In genomic region chr1:131115932-131116331, GRCm38 (mm10) we compare ENCODE assay signal across 8 mouse cellular contexts. TPM values are rescaled to one million over a fixed set of nuclear protein-coding genes. Genes with fewer than 3 reads are reported as not detected.
DNase-seq lines count a peak whose midpoint lies in the region; ATAC-seq and TF ChIP-seq lines count a peak whose summit lies in the region.

No protein-coding gene starts in this region.

- DNase-seq in urinary bladder, postnatal 14 days (ENCODE audit: low spot score): peak; percentile 69
- DNase-seq in urinary bladder, postnatal 10 days (ENCODE audit: low spot score): no peak
- DNase-seq in limb, embryonic 14.5 days (ENCODE audit: low spot score): peak; percentile 84
- peak; percentile 90 for DNase-seq in naive thymus-derived CD4-positive, alpha-beta T cell, adult 2 months (ENCODE audit: low read depth)
- DNase-seq in urinary bladder, adult 2 months (ENCODE audit: low spot score): no peak

- no peaks in the 10 kb centered on the region; the same call in 1 of the 2 replicates for H3K4me1 ChIP-seq in bone marrow, adult 2 months (ENCODE audit: control insufficient read depth, insufficient read depth, low read length)
- peaks cover 13% of the 10 kb centered on the region; the same call in 1 of the 2 replicates for H3K4me1 ChIP-seq in embryonic fibroblast, embryonic 13.5 days (ENCODE audit: control insufficient read depth, insufficient read depth, low read length)
- peaks cover 10% of the 10 kb centered on the region for H3K4me1 ChIP-seq in hindbrain, embryonic 13.5 days (replicated peaks)
- H3K4me1 ChIP-seq in limb, embryonic 14.5 days (ENCODE audit: control insufficient read depth, insufficient read depth, low read length): peaks cover 6% of the 10 kb centered on the region; the same call in 1 of the 2 replicates

- no peak for TF ChIP-seq POLR2A in bone marrow, adult 2 months (IDR thresholded peaks at IDR 0.05; ENCODE audit: borderline replicate concordance, control insufficient read depth, low read depth, low read length)
- no peak for TF ChIP-seq POLR2A in embryonic fibroblast, embryonic 13.5 days (IDR thresholded peaks at IDR 0.05; ENCODE audit: low read depth, low read length)
- TF ChIP-seq POLR2A in limb, embryonic 14.5 days (IDR thresholded peaks at IDR 0.05; ENCODE audit: borderline replicate concordance, extremely low read depth, insufficient read depth, insufficient read length): peak; percentile 26; the same call in 1 of the 2 replicates

- H3K27me3 ChIP-seq in hindbrain, embryonic 13.5 days: 0 out of 2 replicates have a peak, but pooled peaks cover 4% of the 10 kb centered on the region
- no peaks in the 10 kb centered on the region for H3K27me3 ChIP-seq in limb, embryonic 14.5 days (ENCODE audit: control insufficient read depth, insufficient read depth, low read length)

- 9% methylated on average over 6 of the region's 6 CpGs for WGBS in bone marrow, adult 2 months
- 18% methylated on average over 6 of the region's 6 CpGs for WGBS in hindbrain, embryonic 13.5 days
- WGBS in limb, embryonic 14.5 days: 9% methylated on average over 6 of the region's 6 CpGs

- no peak overlapping the region for H3K4me2 ChIP-seq in hindbrain, embryonic 13.5 days
- no peak overlapping the region for H3K4me2 ChIP-seq in limb, embryonic 14.5 days (replicated peaks; ENCODE audit: low read depth, low read length, severe bottlenecking)

- no peak overlapping the region for H3K4me3 ChIP-seq in bone marrow, adult 2 months (replicated peaks; ENCODE audit: control insufficient read depth, low read depth, low read length)
- H3K4me3 ChIP-seq in embryonic fibroblast, embryonic 13.5 days (ENCODE audit: insufficient read depth, low read length): no peak overlapping the region
- H3K4me3 ChIP-seq in hindbrain, embryonic 13.5 days: no peak overlapping the region
- H3K4me3 ChIP-seq in limb, embryonic 14.5 days (replicated peaks; ENCODE audit: low read length): no peak overlapping the region

- H3K9ac ChIP-seq in hindbrain, embryonic 13.5 days: no peak overlapping the region
- no peak overlapping the region for H3K9ac ChIP-seq in limb, embryonic 14.5 days (ENCODE audit: low read depth, low read length, severe bottlenecking)

- H3K9me3 ChIP-seq in hindbrain, embryonic 13.5 days: no peaks in the 10 kb centered on the region
- no peaks in the 10 kb centered on the region for H3K9me3 ChIP-seq in limb, embryonic 14.5 days (ENCODE audit: control insufficient read depth, low read length)

- no peaks in the 10 kb centered on the region for H3K36me3 ChIP-seq in hindbrain, embryonic 13.5 days
- H3K36me3 ChIP-seq in limb, embryonic 14.5 days (ENCODE audit: control insufficient read depth, insufficient read depth, low read length): no peaks in the 10 kb centered on the region

- H3K27ac ChIP-seq in bone marrow, adult 2 months (ENCODE audit: control insufficient read depth, insufficient read depth, low read depth, low read length, poor library complexity): no peak overlapping the region
- no peak overlapping the region for H3K27ac ChIP-seq in embryonic fibroblast, embryonic 13.5 days (ENCODE audit: insufficient read depth, low read length)
- no peak overlapping the region for H3K27ac ChIP-seq in hindbrain, embryonic 13.5 days
- no peak overlapping the region for H3K27ac ChIP-seq in limb, embryonic 14.5 days (replicated peaks; ENCODE audit: low read depth, low read length)

- TF ChIP-seq CTCF in bone marrow, adult 2 months (IDR thresholded peaks at IDR 0.05; ENCODE audit: control insufficient read depth, insufficient read depth, low read length): peak; percentile 88
- peak; percentile 63; the same call in 1 of the 2 replicates for TF ChIP-seq CTCF in embryonic fibroblast, embryonic 13.5 days (IDR thresholded peaks at IDR 0.05; ENCODE audit: borderline replicate concordance, insufficient read depth, low read length)

- peak; percentile 20 for ATAC-seq in hindbrain, embryonic 13.5 days (ENCODE audit: low FRiP score)
- ATAC-seq in limb, embryonic 14.5 days (ENCODE audit: low FRiP score, low read depth): peak; percentile 65; the same call in 1 of the 2 replicates

RNA-seq across cellular contexts. Expression of gene Mapkapk2, which starts 18.3 kb away (rescaled TPM):
- 22.7 and 38.1 TPM in 2 replicates for polyA plus RNA-seq in bone marrow, adult 2 months (2011; ENCODE audit: insufficient read depth, insufficient read length, low replicate concordance, missing spikeins)
- 111 and 124 TPM in 2 replicates for polyA plus RNA-seq in embryonic fibroblast, embryonic 13.5 days (2011; ENCODE audit: insufficient read length, low read depth, missing spikeins)
- 22.0 and 23.1 TPM in 2 replicates for polyA plus RNA-seq in hindbrain, embryonic 13.5 days (2015; fragmentation: Nextera tagmentation; extraction: Ambion mirVana)
- polyA plus RNA-seq in limb, embryonic 14.5 days (2012; rRNA removed): 60.9 and 70.0 TPM in 2 replicates
- polyA plus RNA-seq in limb, embryonic 14.5 days (2014; fragmentation: Nextera tagmentation; extraction: Ambion mirVana): 49.9 and 51.6 TPM in 2 replicates
- 77.4 and 86.8 TPM in 2 replicates for polyA plus RNA-seq in urinary bladder, adult 2 months (2012; rRNA removed)

RNA-seq across cellular contexts. Expression of gene Dyrk3, which starts 22.2 kb away (rescaled TPM):
- polyA plus RNA-seq in bone marrow, adult 2 months (2011; ENCODE audit: insufficient read depth, insufficient read length, low replicate concordance, missing spikeins): 7.5 and 13.4 TPM in 2 replicates
- 4.5 TPM in 2 replicates for polyA plus RNA-seq in embryonic fibroblast, embryonic 13.5 days (2011; ENCODE audit: insufficient read length, low read depth, missing spikeins)
- polyA plus RNA-seq in hindbrain, embryonic 13.5 days (2015; fragmentation: Nextera tagmentation; extraction: Ambion mirVana): 15.5 and 15.6 TPM in 2 replicates
- 1.6 and 1.7 TPM in 2 replicates for polyA plus RNA-seq in limb, embryonic 14.5 days (2012; rRNA removed)
- 2.3 and 2.7 TPM in 2 replicates for polyA plus RNA-seq in limb, embryonic 14.5 days (2014; fragmentation: Nextera tagmentation; extraction: Ambion mirVana)
- polyA plus RNA-seq in urinary bladder, adult 2 months (2012; rRNA removed): 0.47 and 0.52 TPM in 2 replicates

RNA-seq across cellular contexts. Expression of gene Eif2d, which starts 37.0 kb away (rescaled TPM):
- 18.9 and 25.3 TPM in 2 replicates for polyA plus RNA-seq in bone marrow, adult 2 months (2011; ENCODE audit: insufficient read depth, insufficient read length, low replicate concordance, missing spikeins)
- polyA plus RNA-seq in embryonic fibroblast, embryonic 13.5 days (2011; ENCODE audit: insufficient read length, low read depth, missing spikeins): 46.7 and 46.9 TPM in 2 replicates
- 52.7 and 52.8 TPM in 2 replicates for polyA plus RNA-seq in hindbrain, embryonic 13.5 days (2015; fragmentation: Nextera tagmentation; extraction: Ambion mirVana)
- polyA plus RNA-seq in limb, embryonic 14.5 days (2012; rRNA removed): 59.8 and 60.7 TPM in 2 replicates
- 61.9 and 64.8 TPM in 2 replicates for polyA plus RNA-seq in limb, embryonic 14.5 days (2014; fragmentation: Nextera tagmentation; extraction: Ambion mirVana)
- polyA plus RNA-seq in urinary bladder, adult 2 months (2012; rRNA removed): 39.3 and 45.1 TPM in 2 replicates

Comparison
In these comparisons a context has a peak if more than half of its experiments do, and no peak if none do; other contexts are left out.
1. DNase-seq: peak in urinary bladder, postnatal 14 days (single experiment), limb, embryonic 14.5 days (single experiment) and naive thymus-derived CD4-positive, alpha-beta T cell, adult 2 months (single experiment); none in urinary bladder, postnatal 10 days (single experiment) and urinary bladder, adult 2 months (single experiment).